Mouse (Mus musculus) lung, embryonic 14.5 days (tissue): ENCODE measurements around the gene Ripk1. TPM values are rescaled to one million over a fixed set of nuclear protein-coding genes. Genes with fewer than 3 reads are reported as not detected.

ENCODE experiments used
- ATAC-seq: fragments of 200-750 bp; cut with Nextera tagmentation; 2 replicates; pipeline ENCODE4 v1.8.0; 2017; ENCODE audit warnings: mild to moderate bottlenecking, moderate TSS enrichment, moderate library complexity; ENCODE audit not compliant: insufficient read depth
- DNase-seq: peaks from one replicate; pipeline ENCODE4 v3.0.0-alpha.2; 2015
- H3K27ac ChIP-seq: fragments of 300-500 bp; sonication (generic); 2 replicates; pipeline ENCODE4 v1.5.1; 2014; ENCODE audit warnings: low read depth, mild to moderate bottlenecking, moderate library complexity
- H3K27me3 ChIP-seq: fragments of 300-500 bp; sonication (generic); 2 replicates; pipeline ENCODE4 v1.6.1; 2014; ENCODE audit warnings: low read length, control low read depth; ENCODE audit not compliant: insufficient read depth
- H3K36me3 ChIP-seq: fragments of 300-500 bp; sonication (generic); 2 replicates; pipeline ENCODE4 v1.6.1; 2014; ENCODE audit warnings: control low read depth; ENCODE audit not compliant: insufficient read depth
- H3K4me1 ChIP-seq: fragments of 300-500 bp; sonication (generic); 2 replicates; pipeline ENCODE4 v1.6.1; 2014; ENCODE audit warnings: antibody characterized with exemption, control low read depth; ENCODE audit not compliant: insufficient read depth
- H3K4me2 ChIP-seq: fragments of 300-500 bp; sonication (generic); 2 replicates; pipeline ENCODE4 v1.6.1; 2014; ENCODE audit warnings: mild to moderate bottlenecking
- H3K4me3 ChIP-seq: fragments of 300-500 bp; sonication (generic); 2 replicates; pipeline ENCODE4 v1.5.1; 2014; ENCODE audit warnings: low read depth, low read length
- H3K9ac ChIP-seq: fragments of 300-500 bp; sonication (generic); 2 replicates; pipeline ENCODE4 v1.6.1; 2014
- H3K9me3 ChIP-seq: fragments of 300-500 bp; sonication (generic); 2 replicates; pipeline ENCODE4 v1.6.1; 2016; ENCODE audit warnings: low read depth, low read length, control low read depth
- CTCF ChIP-seq: IDR thresholded peaks from 2 replicates; pipeline ENCODE4 v1.5.1; 2016; ENCODE audit warnings: antibody characterized with exemption, low read depth
- WGBS: fragments of 180-500 bp; shearing (Covaris S2); extraction: QIAGEN DNeasy Blood & Tissue Kit; methylation state at CpG from one replicate; pipeline ENCODE4 v1.1.7; 2014; 5-methylcytosine and 5-hydroxymethylcytosine counted together
- polyA plus RNA-seq: library from polyadenylated mRNA; unstranded; fragments of >200 nt; fragmentation: Nextera tagmentation; extraction: Ambion mirVana; gene quantifications from 2 replicates; pipeline ENCODE4 v1.2.1, GENCODE M21; 2014

Ripk1 gene
- polyA plus RNA-seq, 1 experiment from 2014 or later = 23.9 TPM

- peak overlapping the region; percentile 75 for H3K9ac ChIP-seq
- peak overlapping the region; percentile 69 for H3K4me3 ChIP-seq
- peaks cover 5% of the 10 kb centered on the region; the same call in 1 of the 2 replicates for H3K4me1 ChIP-seq
- peaks cover 23% of the 10 kb centered on the region; the same call in 1 of the 2 replicates for H3K36me3 ChIP-seq
- H3K27me3 ChIP-seq = no peaks in the 10 kb centered on the region
- peak; percentile 67 for ATAC-seq
- peak overlapping the region; percentile 36; the same call in 1 of the 2 replicates for H3K27ac ChIP-seq
- WGBS = 27% methylated on average over 20 of the region's 20 CpGs
- peak; percentile 78 for DNase-seq
- no peak for TF ChIP-seq CTCF
- H3K9me3 ChIP-seq = no peaks in the 10 kb centered on the region
- H3K4me2 ChIP-seq = peak overlapping the region; percentile 84
Observed at GRCm38 (mm10) chr13:34076561-34077491, 74.7 kb downstream of the Ripk1 start.

- Histone ChIP-seq H3K9me3 (no peaks in the 10 kb centered on the region), H3K27ac (peak within 1 kb of the TSS; percentile 36), H3K36me3 (peaks cover 21% of the 10 kb centered on the region; the same call in 1 of the 2 replicates), H3K27me3 (no peaks in the 10 kb centered on the region), H3K4me2 (peak within 1 kb of the TSS; percentile 84), H3K9ac (peak within 1 kb of the TSS; percentile 75), H3K4me1 (peaks cover 5% of the 10 kb centered on the region; the same call in 1 of the 2 replicates), H3K4me3 (peak within 1 kb of the TSS; percentile 69)
- ATAC-seq (peak; percentile 90), DNase-seq (peak; percentile 95)
- peak; percentile 26 for TF ChIP-seq CTCF
- under 1% methylated on average over 45 of the region's 45 CpGs for WGBS
Observed at GRCm38 (mm10) chr13:34077492-34078271, 75.5 kb downstream of the Ripk1 start, which contains the start of gene Tubb2a. Gene Tubb2a, minus strand, starts transcription at chr13:34078007.

- WGBS = 33% methylated on average over 16 of the region's 16 CpGs
- TF ChIP-seq CTCF = no peak
- H3K4me2 ChIP-seq = peak overlapping the region; percentile 84
- H3K9ac ChIP-seq = peak overlapping the region; percentile 75; the same call in 1 of the 2 replicates
- no peaks in the 10 kb centered on the region for H3K27me3 ChIP-seq
- peaks cover 5% of the 10 kb centered on the region; the same call in 1 of the 2 replicates for H3K4me1 ChIP-seq
- H3K36me3 ChIP-seq = peaks cover 16% of the 10 kb centered on the region; the same call in 1 of the 2 replicates
- no peaks in the 10 kb centered on the region for H3K9me3 ChIP-seq
- H3K4me3 ChIP-seq = peak overlapping the region; percentile 69; the same call in 1 of the 2 replicates
- ATAC-seq (0 out of 2 replicates have a peak, but pooled peaks have one; percentile 13), DNase-seq (no peak)
- no peak overlapping the region for H3K27ac ChIP-seq
Observed at GRCm38 (mm10) chr13:34078500-34079280, 76.5 kb downstream of the Ripk1 start.

- 75% methylated on average over 3 of the region's 3 CpGs for WGBS
- Histone ChIP-seq H3K36me3 (peaks cover 9% of the 10 kb centered on the region; the same call in 1 of the 2 replicates), H3K4me3 (no peak overlapping the region), H3K4me2 (no peak overlapping the region), H3K27ac (no peak overlapping the region), H3K9ac (no peak overlapping the region), H3K9me3 (no peaks in the 10 kb centered on the region), H3K27me3 (no peaks in the 10 kb centered on the region), H3K4me1 (peaks cover 5% of the 10 kb centered on the region; the same call in 1 of the 2 replicates)
- ATAC-seq (no peak), DNase-seq (no peak)
- no peak for TF ChIP-seq CTCF
Observed at GRCm38 (mm10) chr13:34079801-34080200, 77.6 kb downstream of the Ripk1 start.

- H3K36me3 ChIP-seq = no peaks in the 10 kb centered on the region
- ATAC-seq (no peak), DNase-seq (no peak)
- H3K27ac ChIP-seq = no peak overlapping the region
- 66% methylated on average over 4 of the region's 4 CpGs for WGBS
- H3K4me1 ChIP-seq = peaks cover 2% of the 10 kb centered on the region; the same call in 1 of the 2 replicates
- H3K9me3 ChIP-seq = no peaks in the 10 kb centered on the region
- no peak overlapping the region for H3K4me2 ChIP-seq
- H3K4me3 ChIP-seq = no peak overlapping the region
- no peaks in the 10 kb centered on the region for H3K27me3 ChIP-seq
- no peak for TF ChIP-seq CTCF
- no peak overlapping the region for H3K9ac ChIP-seq
Observed at GRCm38 (mm10) chr13:34081926-34082325, 79.8 kb downstream of the Ripk1 start.
